Mouse (Mus musculus) A20 (cell line): ENCODE measurements at regions not wholly inside any gene's neighbourhood (a gene's known extent, or its start where the extent isn't known, plus 50 kb on each side); places are given as distances from the start of the nearest gene placed in this dataset.

ENCODE experiments used
- DNase-seq: peaks from one replicate; pipeline ENCODE4 v3.0.0-alpha.2; 2011; ENCODE audit warnings: low read depth, low spot score

- peak; percentile 88 for DNase-seq
Observed at GRCm38 (mm10) chr4:55824047-55824760, 291.9 kb upstream of the Klf4 start.

GRCm38 (mm10) chr4:55823583-55823982 is 291.3 kb upstream of the Klf4 start:
- no peak for DNase-seq

- peak; percentile 34 for DNase-seq
Observed at GRCm38 (mm10) chr4:55817035-55817818, 285.0 kb upstream of the Klf4 start.

GRCm38 (mm10) chr4:55815832-55816231 is 283.6 kb upstream of the Klf4 start:
- DNase-seq: no peak

GRCm38 (mm10) chr4:55812846-55813245 is 280.6 kb upstream of the Klf4 start:
- no peak for DNase-seq

- no peak for DNase-seq
Observed at GRCm38 (mm10) chr4:55811656-55812055, 279.4 kb upstream of the Klf4 start.

GRCm38 (mm10) chr4:55808501-55808900 is 276.2 kb upstream of the Klf4 start:
- no peak for DNase-seq

- no peak for DNase-seq
Observed at GRCm38 (mm10) chr4:55806799-55807198, 274.5 kb upstream of the Klf4 start.

GRCm38 (mm10) chr4:55805255-55806051 is 273.2 kb upstream of the Klf4 start:
- DNase-seq: no peak

GRCm38 (mm10) chr4:55802101-55802500 is 269.8 kb upstream of the Klf4 start:
- DNase-seq: no peak

GRCm38 (mm10) chr4:55798099-55798498 is 265.8 kb upstream of the Klf4 start:
- DNase-seq: no peak

GRCm38 (mm10) chr4:55781329-55781847 is 249.1 kb upstream of the Klf4 start:
- no peak for DNase-seq

- no peak for DNase-seq
Observed at GRCm38 (mm10) chr4:55779581-55779980, 247.3 kb upstream of the Klf4 start.

GRCm38 (mm10) chr4:55775858-55776257 is 243.6 kb upstream of the Klf4 start:
- DNase-seq: no peak

GRCm38 (mm10) chr4:55774571-55774970 is 242.3 kb upstream of the Klf4 start:
- DNase-seq: no peak

GRCm38 (mm10) chr4:55769656-55770055 is 237.4 kb upstream of the Klf4 start:
- DNase-seq: no peak

- no peak for DNase-seq
Observed at GRCm38 (mm10) chr4:55768325-55768724, 236.1 kb upstream of the Klf4 start.

- DNase-seq: no peak
Observed at GRCm38 (mm10) chr4:55767133-55767532, 234.9 kb upstream of the Klf4 start.

GRCm38 (mm10) chr4:55765780-55766179 is 233.5 kb upstream of the Klf4 start:
- no peak for DNase-seq

- DNase-seq: no peak
Observed at GRCm38 (mm10) chr4:55763112-55763511, 230.8 kb upstream of the Klf4 start.

- no peak for DNase-seq
Observed at GRCm38 (mm10) chr4:55762389-55762788, 230.1 kb upstream of the Klf4 start.
